Mouse (Mus musculus) liver, adult 2 months (tissue): Measurements from ENCODE around the gene Got1. TPM values are rescaled to one million over a fixed set of nuclear protein-coding genes. Genes with fewer than 3 reads are reported as not detected.

ENCODE experiments used
- DNase-seq: peaks from one replicate; pipeline ENCODE4 v3.0.0-alpha.2; 2011; ENCODE audit warnings: low read depth, low spot score; ENCODE audit errors: extremely low read depth
- H3K27ac ChIP-seq: fragments of 200-500 bp; replicated peaks from 2 replicates; pipeline ENCODE4 v1.5.1; 2012; ENCODE audit warnings: low read depth, mild to moderate bottlenecking, control low read depth, inconsistent platforms, low read length; ENCODE audit not compliant: insufficient read depth
- H3K27me3 ChIP-seq: fragments of 200-500 bp; 2 replicates; pipeline ENCODE4 v1.6.1; 2012; ENCODE audit warnings: mild to moderate bottlenecking, moderate library complexity, low read length, inconsistent platforms; ENCODE audit not compliant: control insufficient read depth, insufficient read depth
- H3K36me3 ChIP-seq: fragments of 200-500 bp; 2 replicates; pipeline ENCODE4 v1.6.1; 2012; ENCODE audit warnings: low read length, inconsistent platforms; ENCODE audit not compliant: control insufficient read depth, insufficient read depth
- H3K4me1 ChIP-seq: fragments of 200-500 bp; 2 replicates; pipeline ENCODE4 v1.6.1; 2011; ENCODE audit warnings: low read length; ENCODE audit not compliant: control insufficient read depth, insufficient read depth
- H3K4me3 ChIP-seq: fragments of 200-500 bp; 2 replicates; pipeline ENCODE4 v1.5.1; 2011; ENCODE audit warnings: low read depth, mild to moderate bottlenecking, control low read depth, low read length, moderate library complexity; ENCODE audit not compliant: insufficient read depth
- H3K79me2 ChIP-seq: fragments of 200-500 bp; 2 replicates; pipeline ENCODE4 v1.6.1; 2012; ENCODE audit warnings: inconsistent platforms, mild to moderate bottlenecking, low read length, moderate library complexity; ENCODE audit not compliant: control insufficient read depth, insufficient read depth
- H3K9ac ChIP-seq: fragments of 200-500 bp; 2 replicates; pipeline ENCODE4 v1.6.1; 2012; ENCODE audit warnings: low read depth, mild to moderate bottlenecking, control low read depth, inconsistent platforms, low read length
- CTCF ChIP-seq: fragments of 200-500 bp; IDR thresholded peaks from 2 replicates; pipeline ENCODE4 v1.5.1; 2011; ENCODE audit warnings: low read depth, low read length, control low read depth
- POLR2A ChIP-seq: fragments of 200-500 bp; IDR thresholded peaks from 2 replicates; pipeline ENCODE4 v1.6.1; 2011; ENCODE audit warnings: low read length, control low read depth; ENCODE audit not compliant: insufficient read depth; ENCODE audit errors: extremely low read depth
- WGBS: fragments of 180-500 bp; shearing (Covaris S2); methylation state at CpG from one replicate; pipeline ENCODE4 v1.1.7; 2018; 5-methylcytosine and 5-hydroxymethylcytosine counted together
- polyA plus RNA-seq: library from polyadenylated mRNA; depleted of rRNA; stranded (reverse); fragments of >200 nt; gene quantifications from 2 replicates; pipeline ENCODE4 v1.2.3, GENCODE M21; 2012
- total RNA-seq: library from RNA; depleted of rRNA; stranded (reverse); fragments of >200 nt; gene quantifications from 2 replicates; pipeline ENCODE4 v1.2.3, GENCODE M21; 2014

Gene Got1
- total and polyA plus RNA-seq, 2 experiments, result 206 to 272 TPM

DNA sequence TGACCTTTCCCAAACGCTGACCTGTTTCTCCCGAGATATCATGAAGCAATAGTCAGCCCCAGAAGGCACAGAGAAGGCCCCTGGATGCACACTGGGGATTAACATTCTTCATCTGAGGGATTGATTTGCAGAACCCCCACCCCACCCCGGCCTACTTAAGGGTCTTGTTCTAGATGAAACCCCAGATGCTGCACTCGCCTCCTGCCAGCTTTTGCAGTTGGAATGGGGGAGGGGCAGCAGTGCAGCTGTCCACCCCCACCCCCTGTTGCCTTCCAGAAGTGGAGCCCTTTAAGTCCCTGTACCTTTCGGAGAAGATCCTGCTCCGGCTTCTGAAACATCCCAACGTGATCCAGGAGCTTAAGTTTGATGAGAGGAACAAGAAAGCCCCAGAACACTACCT is 55.1 kb downstream of the Got1 start:
- no peaks in the 10 kb centered on the region for H3K79me2 ChIP-seq
- H3K4me3 ChIP-seq, result no peak overlapping the region
- H3K4me1 ChIP-seq, result peaks cover 4% of the 10 kb centered on the region; the same call in 1 of the 2 replicates
- no peaks in the 10 kb centered on the region for H3K36me3 ChIP-seq
- 63% methylated on average over 7 of the region's 7 CpGs for WGBS
- H3K27me3 ChIP-seq, result no peaks in the 10 kb centered on the region
- DNase-seq, result no peak
- TF ChIP-seq POLR2A (no peak), CTCF (no peak)
- H3K27ac ChIP-seq, result no peak overlapping the region
- H3K9ac ChIP-seq, result no peak overlapping the region

GRCm38 (mm10) chr19:43467927-43468685 is 56.3 kb downstream of the Got1 start:
- no peaks in the 10 kb centered on the region for H3K79me2 ChIP-seq
- TF ChIP-seq CTCF, result no peak
- TF ChIP-seq POLR2A, result no peak
- WGBS, result 89% methylated on average over 12 of the region's 12 CpGs
- no peak overlapping the region for H3K9ac ChIP-seq
- H3K27ac ChIP-seq, result no peak overlapping the region
- DNase-seq, result no peak
- H3K4me1 ChIP-seq, result peaks cover 7% of the 10 kb centered on the region; the same call in 1 of the 2 replicates
- H3K4me3 ChIP-seq, result no peak overlapping the region
- H3K36me3 ChIP-seq, result no peaks in the 10 kb centered on the region
- no peaks in the 10 kb centered on the region for H3K27me3 ChIP-seq

DNA sequence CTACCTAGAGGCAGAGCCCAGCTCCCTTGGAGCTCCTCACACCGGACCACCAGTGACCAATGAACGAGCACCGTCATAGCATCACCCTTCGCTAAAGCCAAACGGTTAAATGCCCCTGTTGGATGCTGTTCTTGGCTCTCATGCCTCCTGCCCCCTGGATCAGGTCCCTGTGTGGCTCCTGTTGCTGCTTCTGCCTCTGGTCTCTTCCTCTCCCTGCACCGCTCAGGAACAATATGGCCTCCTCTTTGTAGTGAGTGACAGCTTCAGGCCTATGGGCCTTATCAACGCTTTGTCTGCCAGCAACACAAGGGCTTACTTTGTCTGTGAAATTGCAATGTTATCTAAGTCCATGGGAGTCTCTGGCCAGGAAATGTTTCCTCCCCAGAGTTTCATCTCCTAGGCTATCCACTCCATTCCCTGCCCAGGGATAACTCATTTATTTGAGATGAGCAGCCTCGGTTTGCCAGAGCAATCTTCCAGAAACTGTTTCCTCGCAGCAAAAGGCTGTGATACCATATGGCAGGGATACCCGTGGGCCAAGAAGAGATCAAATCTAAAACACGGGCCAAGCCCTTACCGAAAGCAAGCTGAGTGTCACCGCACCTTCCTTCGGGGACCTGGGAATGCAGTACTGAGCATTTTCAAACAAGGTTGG is 58.7 kb downstream of the Got1 start:
- 94% methylated on average over 14 of the region's 14 CpGs for WGBS

GRCm38 (mm10) chr19:43465076-43465475 is 59.3 kb downstream of the Got1 start:
- Histone ChIP-seq H3K4me3 (no peak overlapping the region), H3K36me3 (no peaks in the 10 kb centered on the region), H3K27me3 (no peaks in the 10 kb centered on the region), H3K27ac (no peak overlapping the region), H3K9ac (no peak overlapping the region), H3K79me2 (no peaks in the 10 kb centered on the region), H3K4me1 (peaks cover 8% of the 10 kb centered on the region; the same call in 1 of the 2 replicates)
- WGBS, result 89% methylated on average over 11 of the region's 11 CpGs
- TF ChIP-seq CTCF (no peak), POLR2A (no peak)
- DNase-seq, result no peak

More for the DNA sequence above, 58.7 kb downstream of the Got1 start:
- H3K9ac ChIP-seq, result no peak overlapping the region
- H3K36me3 ChIP-seq, result no peaks in the 10 kb centered on the region
- no peak overlapping the region for H3K27ac ChIP-seq
- H3K4me3 ChIP-seq, result no peak overlapping the region
- H3K4me1 ChIP-seq, result peaks cover 8% of the 10 kb centered on the region; the same call in 1 of the 2 replicates
- DNase-seq, result no peak
- no peaks in the 10 kb centered on the region for H3K27me3 ChIP-seq
- H3K79me2 ChIP-seq, result no peaks in the 10 kb centered on the region
- TF ChIP-seq CTCF, result no peak
- no peak for TF ChIP-seq POLR2A

DNA sequence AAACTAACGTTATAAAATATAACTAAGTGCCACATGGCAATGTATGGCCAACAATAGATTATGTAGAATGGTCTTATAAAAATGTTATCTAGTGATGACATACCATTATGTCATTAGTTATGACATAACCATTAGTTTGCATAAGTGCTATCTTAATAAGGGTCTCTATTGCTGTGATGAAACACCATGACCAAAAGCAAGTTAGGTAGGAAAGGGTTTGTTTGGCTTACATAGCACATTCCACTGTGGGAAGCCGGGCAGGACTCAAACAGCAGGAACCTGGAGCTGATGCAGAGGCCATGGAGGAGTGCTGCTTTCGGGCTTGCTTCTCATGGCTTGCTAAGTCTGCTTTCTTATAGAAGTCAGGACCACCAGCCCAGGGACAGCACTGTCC is 60.1 kb downstream of the Got1 start:
- no peak for DNase-seq
- Histone ChIP-seq H3K4me1 (peaks cover 8% of the 10 kb centered on the region; the same call in 1 of the 2 replicates), H3K36me3 (no peaks in the 10 kb centered on the region), H3K27me3 (no peaks in the 10 kb centered on the region), H3K79me2 (no peaks in the 10 kb centered on the region), H3K4me3 (no peak overlapping the region), H3K27ac (peak overlapping the region; percentile 90), H3K9ac (no peak overlapping the region)
- no peak for TF ChIP-seq POLR2A
- WGBS, result 20% methylated on average over 3 of the region's 3 CpGs
